Mouse (Mus musculus) cerebellum, postnatal 14 days (tissue): ENCODE results near the gene Mprip.
"Not testable (repeated sequence)": the region's sequence is repeated elsewhere in the genome, so short reads cannot be mapped to it uniquely, and the experiment has no call there.

Source experiments
- DNase-seq, 2 experiments: peaks; one replicate each; pipeline ENCODE4 v3.0.0; 2021; ENCODE audit warnings: mixed read lengths in 2 of 2

Mprip gene

GRCm38 (mm10) chr11:59655337-59655736, 5.8 kb upstream of the Mprip start:
- no peak for DNase-seq

- no peak for DNase-seq
Measured at GRCm38 (mm10) chr11:59656016-59656415, 5.1 kb upstream of the Mprip start.

DNA sequence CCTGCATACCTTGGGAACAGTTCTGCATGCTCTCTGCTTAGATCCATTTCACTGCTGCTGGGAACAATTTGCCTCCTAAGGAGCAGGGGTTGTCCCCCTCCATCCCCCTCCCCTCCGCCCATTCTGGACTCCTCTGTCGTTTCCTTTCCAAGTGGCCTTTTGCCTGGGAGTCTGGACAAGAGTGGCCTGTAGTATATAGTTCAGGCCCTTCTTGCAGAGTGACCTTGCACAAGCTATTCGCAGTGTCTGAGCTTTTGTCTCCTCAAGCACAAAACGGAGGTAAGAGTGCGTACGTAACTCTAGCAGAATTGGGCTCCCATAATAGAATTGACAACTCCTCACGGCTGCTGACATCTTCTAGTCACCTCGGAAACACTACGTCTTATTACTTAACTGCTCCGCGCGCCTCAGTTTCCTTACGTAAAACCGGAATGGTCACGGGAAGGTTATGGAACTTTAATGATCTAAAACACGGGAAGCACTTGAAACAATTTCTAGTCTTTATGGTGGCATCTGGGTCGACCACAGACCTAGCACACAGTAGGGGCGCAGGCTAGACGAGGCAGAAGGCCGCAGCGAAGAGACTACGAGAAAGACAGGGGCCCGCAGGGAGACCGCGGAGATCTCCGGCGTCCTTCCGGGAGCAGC, 620 bp downstream of the Mprip start:
- peak; percentile 33 to 43 for DNase-seq

- DNase-seq: peak; percentile 97
Measured at GRCm38 (mm10) chr11:59662249-59662788, 1.2 kb downstream of the Mprip start.

GRCm38 (mm10) chr11:59662877-59663775, 2.0 kb downstream of the Mprip start:
- peak; percentile 24 to 44 for DNase-seq

- peak; percentile 11 to 23 for DNase-seq
Measured at GRCm38 (mm10) chr11:59663776-59664320, 2.7 kb downstream of the Mprip start.

- peak; percentile 68 to 71 for DNase-seq
Measured at GRCm38 (mm10) chr11:59664818-59665217, 3.7 kb downstream of the Mprip start.

- DNase-seq: no peak
Measured at GRCm38 (mm10) chr11:59671049-59671693, 10.1 kb downstream of the Mprip start.

DNA sequence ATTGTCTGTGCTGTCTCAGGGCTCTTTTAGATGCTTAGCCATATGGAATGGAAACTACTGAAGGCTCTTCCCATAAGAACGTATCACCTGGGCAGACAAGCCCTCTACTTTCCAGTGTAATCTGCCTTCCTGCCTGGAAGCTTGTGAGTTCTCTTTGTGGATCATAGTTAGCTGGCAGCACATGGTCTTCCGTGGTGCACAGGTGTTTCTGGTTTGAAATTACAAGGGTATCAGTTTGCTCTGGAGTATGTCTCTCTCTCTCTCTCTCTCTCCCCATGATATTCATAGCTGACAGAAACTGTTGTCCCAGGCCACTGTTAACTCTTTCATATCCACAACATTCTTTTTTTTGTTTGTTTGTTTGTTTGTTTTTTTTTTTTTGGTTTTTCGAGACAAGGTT, 12.9 kb downstream of the Mprip start:
- no peak for DNase-seq

DNA sequence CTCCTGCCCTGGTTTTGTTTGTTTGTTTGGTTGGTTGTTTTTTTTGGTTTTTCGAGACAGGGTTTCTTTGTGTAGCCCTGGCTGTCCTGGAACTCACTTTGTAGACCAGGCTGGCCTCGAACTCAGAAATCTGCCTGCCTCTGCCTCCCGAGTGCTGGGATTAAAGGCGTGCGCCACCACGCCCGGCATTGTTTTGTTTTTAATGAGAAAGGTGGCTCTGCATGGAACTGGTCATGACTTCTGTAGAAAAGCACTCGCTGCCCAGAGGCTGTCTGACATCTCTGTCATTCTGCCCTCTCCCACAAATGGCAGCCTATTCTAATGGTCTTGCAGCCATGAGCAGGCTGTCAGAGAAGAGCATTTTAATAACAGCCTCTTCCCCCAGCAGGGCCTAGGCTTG, 13.6 kb downstream of the Mprip start:
- not testable (repeated sequence) for DNase-seq

GRCm38 (mm10) chr11:59677767-59678166, 16.7 kb downstream of the Mprip start:
- no peak for DNase-seq

DNA sequence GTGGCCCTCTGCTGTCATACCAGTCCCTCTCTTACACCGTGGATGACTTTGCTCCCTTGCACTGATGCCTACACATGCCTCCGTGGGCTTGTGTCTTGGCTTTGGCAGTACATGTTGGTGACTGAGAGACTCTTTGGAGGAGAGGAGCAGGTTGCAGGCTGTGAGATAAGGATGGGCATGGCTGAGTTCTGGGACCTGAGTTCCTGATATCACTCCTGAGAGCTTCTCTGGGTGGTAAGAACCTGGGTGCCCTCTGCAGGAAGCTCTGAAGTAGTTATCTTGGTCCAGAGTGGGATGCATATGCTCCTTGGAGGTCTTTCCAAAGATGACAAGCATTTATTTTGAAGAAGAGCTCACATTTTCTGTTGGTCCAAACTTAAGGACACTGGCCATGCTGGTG, 17.6 kb downstream of the Mprip start:
- DNase-seq: no peak

DNA sequence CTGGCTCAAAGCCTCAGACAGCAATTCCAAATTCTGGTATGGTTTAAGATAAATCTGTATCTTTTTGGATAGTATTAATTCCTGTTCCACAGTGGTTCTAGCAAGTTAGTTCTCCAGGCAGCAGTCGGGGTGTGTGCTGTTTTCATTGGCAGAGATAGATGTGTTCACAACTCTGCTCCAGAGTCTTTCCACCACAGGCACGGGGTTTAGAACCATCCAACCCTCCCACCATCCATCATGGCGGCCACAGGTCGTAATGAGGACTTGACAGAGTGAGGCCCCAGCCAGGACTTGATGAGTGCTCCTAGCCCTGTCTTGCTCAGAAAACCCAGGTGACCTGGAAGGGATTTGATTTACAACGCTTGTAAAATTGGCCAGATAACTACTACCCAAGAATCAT, 19.0 kb downstream of the Mprip start:
- no peak for DNase-seq

- no peak for DNase-seq
Measured at GRCm38 (mm10) chr11:59684956-59685355, 23.9 kb downstream of the Mprip start.

GRCm38 (mm10) chr11:59694533-59694932, 33.4 kb downstream of the Mprip start:
- DNase-seq: peak; percentile 54 to 70

DNA sequence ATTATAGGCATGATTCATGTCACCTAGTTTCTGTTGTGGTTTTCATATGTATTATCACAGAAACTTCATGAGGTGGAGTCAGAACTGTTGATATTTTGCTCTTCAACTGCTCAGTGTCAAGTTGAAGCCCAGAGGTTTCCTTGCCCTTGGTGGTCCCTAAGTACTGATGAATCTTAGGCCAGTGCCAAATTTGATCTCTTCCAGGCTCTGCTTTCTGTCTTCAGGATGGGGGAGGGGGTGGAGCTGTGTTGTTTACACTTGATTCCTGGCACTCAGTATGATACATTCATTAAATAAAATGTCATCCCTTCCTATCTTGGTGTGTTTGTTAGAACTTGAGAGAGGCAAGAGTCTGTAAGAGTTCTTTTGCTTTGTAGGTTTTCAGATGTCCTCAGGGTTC, 34.4 kb downstream of the Mprip start:
- no peak for DNase-seq

DNA sequence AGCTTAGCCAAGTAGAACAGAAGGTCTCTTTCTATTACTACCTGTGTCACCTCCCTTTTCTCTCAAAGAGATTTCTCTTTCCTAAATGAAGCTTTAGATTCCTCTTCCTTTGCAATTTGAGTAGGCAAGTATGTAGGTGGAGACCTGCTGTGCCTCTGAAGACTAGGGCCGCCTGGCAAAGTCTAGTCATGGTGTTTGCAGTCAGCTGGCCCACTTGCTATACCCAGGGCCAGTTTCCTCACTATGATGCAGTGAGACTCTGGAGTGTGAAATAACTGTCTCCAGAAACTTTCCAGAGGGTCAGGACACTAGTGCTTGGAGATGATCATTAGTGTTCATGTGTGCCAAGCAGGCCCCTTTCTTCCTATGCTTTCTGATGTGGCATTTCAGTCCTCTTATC, 36.5 kb downstream of the Mprip start:
- no peak for DNase-seq

- DNase-seq: no peak
Measured at GRCm38 (mm10) chr11:59700787-59701186, 39.7 kb downstream of the Mprip start.

DNA sequence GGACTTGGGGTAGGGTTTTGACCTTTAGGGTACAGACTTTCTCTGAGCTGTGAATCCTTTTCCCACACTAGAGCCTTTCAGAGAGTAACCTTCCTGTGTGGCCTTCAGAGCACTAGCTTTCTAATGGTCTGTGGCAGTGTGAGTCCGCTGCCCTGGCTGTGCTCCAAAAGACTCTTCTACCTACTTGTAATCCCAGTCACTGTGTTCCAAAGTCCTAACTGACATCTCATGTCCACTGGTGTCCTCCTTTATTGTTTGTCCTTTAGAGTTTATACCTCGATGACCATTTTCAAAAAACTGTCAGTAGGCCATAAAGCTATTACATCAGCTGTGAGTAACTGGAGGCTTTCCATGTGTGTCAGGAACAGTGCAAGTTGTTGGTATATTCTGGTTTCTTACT, 44.0 kb downstream of the Mprip start:
- peak; percentile 36 to 38 for DNase-seq

- no peak for DNase-seq
Measured at GRCm38 (mm10) chr11:59707481-59707880, 46.4 kb downstream of the Mprip start.

DNA sequence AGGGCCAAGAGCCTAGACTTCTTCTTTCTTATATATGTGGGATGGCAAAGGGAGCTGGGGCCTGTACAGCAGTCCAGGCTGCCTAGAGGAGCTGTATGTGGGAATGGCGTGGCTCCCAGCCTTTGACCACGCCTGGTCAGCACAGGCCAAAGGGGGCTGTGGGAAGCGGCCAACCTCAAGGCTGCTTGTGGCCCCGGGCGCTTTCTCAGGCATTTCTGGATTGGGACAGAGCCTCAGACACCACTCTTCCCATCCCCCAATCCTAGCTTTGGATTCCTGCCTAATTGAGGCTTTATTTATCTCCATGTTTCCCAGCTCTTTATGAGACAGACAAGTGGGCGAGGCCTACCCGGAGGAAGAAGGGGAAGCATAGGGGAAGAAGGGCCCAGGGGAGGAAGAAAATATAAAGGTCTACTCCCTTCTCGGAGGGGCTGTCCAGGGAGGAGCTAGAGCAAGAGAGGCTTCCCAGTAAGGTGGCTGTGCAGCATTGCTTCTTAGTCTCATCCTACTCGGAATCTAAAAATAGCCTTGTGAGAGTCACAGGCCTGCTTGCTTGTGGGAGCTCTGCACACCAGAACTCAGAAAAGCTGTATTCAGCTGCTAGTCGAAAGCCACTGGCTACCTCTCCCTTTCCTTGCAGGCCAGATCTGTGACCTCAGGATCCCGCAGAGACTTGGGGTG, 47.0 kb downstream of the Mprip start:
- peak; percentile 67 to 74 for DNase-seq

DNA sequence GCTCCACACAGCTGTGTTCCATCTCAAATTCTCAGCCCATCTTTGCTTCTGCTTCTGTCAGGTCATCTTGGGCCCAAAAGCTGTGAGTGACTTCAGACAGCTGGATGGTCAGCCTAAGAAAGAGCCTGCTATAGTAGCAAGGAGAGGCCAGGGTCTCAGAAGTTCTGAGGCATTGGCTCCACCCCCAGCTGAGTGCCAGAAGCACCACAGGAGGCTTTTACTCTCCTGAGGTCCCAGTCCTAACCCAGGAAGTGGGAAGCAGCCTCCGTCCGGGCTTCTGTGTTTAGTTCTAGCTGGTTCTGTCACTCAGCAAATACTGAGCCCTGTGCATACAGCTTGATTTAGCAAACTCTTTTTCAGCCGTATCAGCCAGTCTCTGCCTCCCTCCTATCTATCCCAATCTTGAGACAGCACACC, 54.3 kb downstream of the Mprip start:
- peak in 1 of 2 experiments; percentile 19 for DNase-seq
